8 mouse cellular contexts compared by ENCODE assay signal in genomic region chr7:139684553-139684929, GRCm38 (mm10). TPM values are rescaled to one million over a fixed set of nuclear protein-coding genes. Genes with fewer than 3 reads are reported as not detected.
DNase-seq lines count a peak whose midpoint lies in the region; ATAC-seq and TF ChIP-seq lines count a peak whose summit lies in the region.

No protein-coding gene starts in this region.

- H3K4me3 ChIP-seq in forebrain, embryonic 15.5 days: peak overlapping the region; percentile 56
- peak overlapping the region; percentile 83 for H3K4me3 ChIP-seq in layer of hippocampus, adult 2 months
- H3K4me3 ChIP-seq in lung, embryonic 14.5 days (ENCODE audit: low read depth, low read length): peak overlapping the region; percentile 45
- peak overlapping the region; percentile 57 for H3K4me3 ChIP-seq in olfactory bulb, adult 2 months (ENCODE audit: insufficient read depth, low read depth, low read length)
- peak overlapping the region; percentile 74 for H3K4me3 ChIP-seq in thymus, adult 2 months (ENCODE audit: control insufficient read depth, insufficient read depth, low read length)

- H3K9me3 ChIP-seq in forebrain, embryonic 15.5 days: no peaks in the 10 kb centered on the region
- H3K9me3 ChIP-seq in lung, embryonic 14.5 days (ENCODE audit: low read depth, low read length): no peaks in the 10 kb centered on the region

- H3K27me3 ChIP-seq in forebrain, embryonic 15.5 days: no peaks in the 10 kb centered on the region
- H3K27me3 ChIP-seq in lung, embryonic 14.5 days (ENCODE audit: insufficient read depth, low read length): no peaks in the 10 kb centered on the region
- H3K27me3 ChIP-seq in thymus, adult 2 months (ENCODE audit: control insufficient read depth, insufficient read depth, low read length): no peaks in the 10 kb centered on the region; the same call in 1 of the 2 replicates

- H3K36me3 ChIP-seq in forebrain, embryonic 15.5 days: no peaks in the 10 kb centered on the region
- H3K36me3 ChIP-seq in lung, embryonic 14.5 days (ENCODE audit: insufficient read depth): no peaks in the 10 kb centered on the region
- no peaks in the 10 kb centered on the region for H3K36me3 ChIP-seq in thymus, adult 2 months (ENCODE audit: control insufficient read depth, insufficient read depth, low read length)

- peak; percentile 97 for TF ChIP-seq CTCF in layer of hippocampus, adult 2 months (conservative IDR thresholded peaks at IDR 0.05)
- TF ChIP-seq CTCF in lung, embryonic 14.5 days (IDR thresholded peaks at IDR 0.05; ENCODE audit: low read depth): peak; percentile 90
- TF ChIP-seq CTCF in olfactory bulb, adult 2 months (IDR thresholded peaks at IDR 0.05; ENCODE audit: insufficient read depth, low read depth, low read length): 0 out of 2 replicates have a peak, but pooled peaks have one; percentile 33
- peak; percentile 64; the same call in 1 of the 2 replicates for TF ChIP-seq CTCF in thymus, adult 2 months (IDR thresholded peaks at IDR 0.05; ENCODE audit: borderline replicate concordance, control insufficient read depth, extremely low read depth, insufficient read depth, low read length, poor library complexity)

- under 1% methylated on average over 14 of the region's 14 CpGs for WGBS in forebrain, embryonic 15.5 days
- WGBS in lung, embryonic 14.5 days: under 1% methylated on average over 14 of the region's 14 CpGs
- under 1% methylated on average over 14 of the region's 14 CpGs for WGBS in olfactory bulb, adult 2 months
- under 1% methylated on average over 14 of the region's 14 CpGs for WGBS in thymus, adult 2 months

- ATAC-seq in forebrain, embryonic 15.5 days (replicated peaks): peak; percentile 82
- peak; percentile 86 for ATAC-seq in lung, embryonic 14.5 days (ENCODE audit: insufficient read depth)

- H3K4me2 ChIP-seq in forebrain, embryonic 15.5 days (replicated peaks): peak overlapping the region; percentile 76
- H3K4me2 ChIP-seq in lung, embryonic 14.5 days: peak overlapping the region; percentile 92

- DNase-seq in ES-CJ7 (ENCODE audit: low read depth, low spot score): peak; percentile 95
- peak; percentile 90 for DNase-seq in cerebellum, adult 11 months
- peak; percentile 86 to 91 for DNase-seq in heart, postnatal 36 days
- DNase-seq in layer of hippocampus, adult 2 months (ENCODE audit: low spot score in 2 of 2): peak; percentile 85 to 90
- peak; percentile 98 for DNase-seq in lung, embryonic 14.5 days
- DNase-seq in thymus, adult 2 months: peak; percentile 92

- peak overlapping the region; percentile 66 for H3K27ac ChIP-seq in forebrain, embryonic 15.5 days (replicated peaks)
- peak overlapping the region; percentile 87 for H3K27ac ChIP-seq in layer of hippocampus, adult 2 months
- H3K27ac ChIP-seq in lung, embryonic 14.5 days (ENCODE audit: low read depth): no peak overlapping the region
- H3K27ac ChIP-seq in olfactory bulb, adult 2 months (ENCODE audit: insufficient read depth, low read depth, low read length): peak overlapping the region; percentile 29; the same call in 1 of the 2 replicates
- 0 out of 2 replicates have a peak overlapping the region, but pooled peaks have one; percentile 25 for H3K27ac ChIP-seq in thymus, adult 2 months (ENCODE audit: control insufficient read depth, insufficient read depth, low read length)

- TF ChIP-seq POLR2A in olfactory bulb, adult 2 months (IDR thresholded peaks at IDR 0.05; ENCODE audit: insufficient read depth, low read depth, low read length): no peak
- TF ChIP-seq POLR2A in thymus, adult 2 months (IDR thresholded peaks at IDR 0.05; ENCODE audit: control insufficient read depth, extremely low read depth, insufficient read depth, low read length, poor library complexity): no peak

- H3K9ac ChIP-seq in forebrain, embryonic 15.5 days (replicated peaks): peak overlapping the region; percentile 47
- H3K9ac ChIP-seq in lung, embryonic 14.5 days: peak overlapping the region; percentile 42; the same call in 1 of the 2 replicates

- intact Hi-C loops in heart, postnatal 36 days (cut with DNase I): loop anchor here (1.0 to 10.0 kb wide), 3 partner anchors 36 to 440 kb away; no protein-coding TSS in a partner anchor

- H3K4me1 ChIP-seq in forebrain, embryonic 15.5 days: peaks cover 14% of the 10 kb centered on the region
- H3K4me1 ChIP-seq in lung, embryonic 14.5 days (ENCODE audit: insufficient read depth): no peaks in the 10 kb centered on the region
- peaks cover 13% of the 10 kb centered on the region for H3K4me1 ChIP-seq in olfactory bulb, adult 2 months (ENCODE audit: control insufficient read depth, insufficient read depth, low read length)
- H3K4me1 ChIP-seq in thymus, adult 2 months (replicated peaks; ENCODE audit: control insufficient read depth, insufficient read depth, low read length): peaks cover 21% of the 10 kb centered on the region

RNA-seq across cellular contexts. Expression of gene Cfap46, which starts 0.9 kb away (rescaled TPM):
- 0.91 and 2.9 TPM in 2 replicates for polyA plus RNA-seq in forebrain, embryonic 15.5 days (2015; fragmentation: Nextera tagmentation; extraction: Ambion mirVana)
- total RNA-seq in heart, postnatal 36 days (2021): under 1 TPM in 1 of 2 experiments, not detected in 1; 0.17 TPM
- 1 to 10 TPM; 2.2 to 2.5 TPM for total RNA-seq in layer of hippocampus, adult 2 months (2021)
- polyA plus RNA-seq in lung, embryonic 14.5 days (2014; fragmentation: Nextera tagmentation; extraction: Ambion mirVana): 0.13 and 0.34 TPM in 2 replicates
- polyA plus RNA-seq in olfactory bulb, adult 2 months (2012; ENCODE audit: insufficient read depth, insufficient read length, low replicate concordance, missing spikeins): not detected in 2 replicates
- 0.36 and 0.51 TPM in 2 replicates for polyA plus RNA-seq in thymus, adult 2 months (2012; rRNA removed)

Comparison
In these comparisons a context has a peak if more than half of its experiments do, and no peak if none do; other contexts are left out.
1. CTCF ChIP-seq: peak in every context shown above with its lines; median percentile 97 in layer of hippocampus, adult 2 months; 90 in lung, embryonic 14.5 days; 64 in thymus, adult 2 months; 33 in olfactory bulb, adult 2 months.